Mouse (Mus musculus) ES-Bruce4 (cell line): Measurements from ENCODE around the gene Gm49601. TPM values are rescaled to one million over a fixed set of nuclear protein-coding genes. Genes with fewer than 3 reads are reported as not detected.

Source experiments
- H3K27ac ChIP-seq: 2 replicates; pipeline ENCODE4 v1.5.1; 2012; ENCODE audit warnings: low read length, inconsistent platforms; ENCODE audit not compliant: insufficient read depth
- H3K27me3 ChIP-seq: 2 replicates; pipeline ENCODE4 v1.6.1; 2012; ENCODE audit warnings: mild to moderate bottlenecking, low read length, inconsistent platforms; ENCODE audit not compliant: control insufficient read depth, poor library complexity, insufficient read depth, severe bottlenecking
- H3K36me3 ChIP-seq: 2 replicates; pipeline ENCODE4 v1.6.1; 2012; ENCODE audit warnings: inconsistent platforms, mild to moderate bottlenecking, low read length, moderate library complexity; ENCODE audit not compliant: control insufficient read depth, poor library complexity, insufficient read depth, severe bottlenecking
- H3K4me1 ChIP-seq: one replicate; pipeline ENCODE4 v1.8.1; 2011; ENCODE audit warnings: low read length; ENCODE audit not compliant: control insufficient read depth, insufficient read depth
- H3K4me3 ChIP-seq: 2 replicates; pipeline ENCODE4 v1.5.1; 2011; ENCODE audit warnings: low read depth, mild to moderate bottlenecking, low read length
- H3K9ac ChIP-seq: 2 replicates; pipeline ENCODE4 v1.6.1; 2012; ENCODE audit warnings: low read depth, mild to moderate bottlenecking, inconsistent platforms; ENCODE audit not compliant: poor library complexity, severe bottlenecking
- H3K9me3 ChIP-seq: replicated peaks from 2 replicates; pipeline ENCODE4 v1.6.1; 2012; ENCODE audit warnings: mild to moderate bottlenecking, low read length, inconsistent platforms; ENCODE audit not compliant: control insufficient read depth, poor library complexity, insufficient read depth, severe bottlenecking
- CTCF ChIP-seq: IDR thresholded peaks from one replicate; pipeline ENCODE4 v1.8.1; 2011; ENCODE audit warnings: low read depth, low read length
- EP300 ChIP-seq: IDR thresholded peaks from 2 replicates; pipeline ENCODE4 v1.6.1; 2011; ENCODE audit warnings: low read depth, low read length; ENCODE audit not compliant: insufficient read depth
- POLR2A ChIP-seq: IDR thresholded peaks from one replicate; pipeline ENCODE4 v1.8.1; 2011; ENCODE audit warnings: low read length; ENCODE audit not compliant: insufficient read depth
- polyA plus RNA-seq: library from polyadenylated mRNA; stranded (reverse); fragments of >200 nt; gene quantifications from 2 replicates; pipeline ENCODE4 v1.2.4, GENCODE M21; 2011; ENCODE audit warnings: low read depth; ENCODE audit not compliant: missing spikeins, insufficient read depth, insufficient read length

Gene Gm49601
- polyA plus RNA-seq, 1 experiment, result not detected

GRCm38 (mm10) chr16:18586906-18587546, 39.2 kb downstream of the Gm49601 start:
- Histone ChIP-seq H3K36me3 (no peaks in the 10 kb centered on the region), H3K27ac (no peak overlapping the region), H3K9ac (peak overlapping the region; percentile 55), H3K4me3 (peak overlapping the region; percentile 47), H3K27me3 (peaks cover 57% of the 10 kb centered on the region), H3K9me3 (no peaks in the 10 kb centered on the region), H3K4me1 (no peaks in the 10 kb centered on the region)
- TF ChIP-seq EP300 (no peak), POLR2A (no peak), CTCF (no peak)

- Histone ChIP-seq H3K4me1 (no peaks in the 10 kb centered on the region), H3K27me3 (peaks cover 63% of the 10 kb centered on the region), H3K9ac (peak overlapping the region; percentile 55), H3K9me3 (no peaks in the 10 kb centered on the region), H3K4me3 (peak overlapping the region; percentile 47), H3K27ac (no peak overlapping the region), H3K36me3 (no peaks in the 10 kb centered on the region)
- no peak for TF ChIP-seq CTCF
- TF ChIP-seq EP300, result no peak
- no peak for TF ChIP-seq POLR2A
Measured at GRCm38 (mm10) chr16:18586076-18586905, 39.9 kb downstream of the Gm49601 start.

- no peaks in the 10 kb centered on the region for H3K4me1 ChIP-seq
- TF ChIP-seq POLR2A, result no peak
- TF ChIP-seq EP300, result no peak
- no peak for TF ChIP-seq CTCF
- H3K9me3 ChIP-seq, result no peaks in the 10 kb centered on the region
- no peak overlapping the region for H3K27ac ChIP-seq
- H3K9ac ChIP-seq, result no peak overlapping the region
- peaks cover 67% of the 10 kb centered on the region for H3K27me3 ChIP-seq
- H3K4me3 ChIP-seq, result no peak overlapping the region
- H3K36me3 ChIP-seq, result no peaks in the 10 kb centered on the region
Measured at GRCm38 (mm10) chr16:18585676-18586075, 40.6 kb downstream of the Gm49601 start.

- H3K36me3 ChIP-seq, result no peaks in the 10 kb centered on the region
- TF ChIP-seq POLR2A, result no peak
- no peak for TF ChIP-seq CTCF
- no peak for TF ChIP-seq EP300
- no peaks in the 10 kb centered on the region for H3K4me1 ChIP-seq
- no peak overlapping the region for H3K27ac ChIP-seq
- H3K27me3 ChIP-seq, result peaks cover 67% of the 10 kb centered on the region
- no peak overlapping the region for H3K9ac ChIP-seq
- H3K4me3 ChIP-seq, result no peak overlapping the region
- H3K9me3 ChIP-seq, result no peaks in the 10 kb centered on the region
Measured at GRCm38 (mm10) chr16:18584901-18585510, 41.2 kb downstream of the Gm49601 start.

GRCm38 (mm10) chr16:18583673-18584357, 42.4 kb downstream of the Gm49601 start:
- Histone ChIP-seq H3K4me3 (no peak overlapping the region), H3K9ac (no peak overlapping the region), H3K27ac (no peak overlapping the region), H3K9me3 (no peaks in the 10 kb centered on the region), H3K4me1 (no peaks in the 10 kb centered on the region), H3K36me3 (no peaks in the 10 kb centered on the region), H3K27me3 (peaks cover 67% of the 10 kb centered on the region)
- TF ChIP-seq CTCF (no peak), POLR2A (no peak), EP300 (no peak)
